Mouse (Mus musculus) forebrain, embryonic 11.5 days (tissue): ENCODE results near the gene Olfr1124. TPM values are rescaled to one million over a fixed set of nuclear protein-coding genes. Genes with fewer than 3 reads are reported as not detected.
"Not testable (repeated sequence)": the region's sequence is repeated elsewhere in the genome, so short reads cannot be mapped to it uniquely, and the experiment has no call there.

Experiments used
- ATAC-seq: fragments of 200-750 bp; cut with Nextera tagmentation; replicated peaks from 2 replicates; pipeline ENCODE4 v1.8.0; 2017; ENCODE audit warnings: moderate TSS enrichment; ENCODE audit not compliant: low FRiP score
- DNase-seq: peaks from one replicate; pipeline ENCODE4 v3.0.0-alpha.2; 2017; ENCODE audit warnings: low spot score
- H3K27ac ChIP-seq: fragments of 300-500 bp; sonication (generic); 2 replicates; pipeline ENCODE4 v1.5.1; 2014; ENCODE audit warnings: low read depth, low read length
- H3K27me3 ChIP-seq: fragments of 300-500 bp; sonication (generic); 2 replicates; pipeline ENCODE4 v1.6.1; 2014; ENCODE audit warnings: mild to moderate bottlenecking, low read length, mixed read lengths; ENCODE audit not compliant: control insufficient read depth, insufficient read depth
- H3K36me3 ChIP-seq: fragments of 300-500 bp; sonication (generic); 2 replicates; pipeline ENCODE4 v1.6.1; 2014; ENCODE audit warnings: mild to moderate bottlenecking, low read length, moderate library complexity, mixed read lengths; ENCODE audit not compliant: control insufficient read depth, insufficient read depth
- H3K4me1 ChIP-seq: fragments of 300-500 bp; sonication (generic); replicated peaks from 2 replicates; pipeline ENCODE4 v1.6.1; 2014; ENCODE audit warnings: low read length, mixed read lengths; ENCODE audit not compliant: control insufficient read depth, insufficient read depth
- H3K4me2 ChIP-seq: fragments of 300-500 bp; sonication (generic); 2 replicates; pipeline ENCODE4 v1.6.1; 2014; ENCODE audit warnings: low read depth, mild to moderate bottlenecking, low read length, moderate library complexity, mixed read lengths; ENCODE audit not compliant: severe bottlenecking
- H3K4me3 ChIP-seq: fragments of 300-500 bp; sonication (generic); 2 replicates; pipeline ENCODE4 v1.5.1; 2014; ENCODE audit warnings: low read depth, low read length
- H3K9ac ChIP-seq: fragments of 300-500 bp; sonication (generic); 2 replicates; pipeline ENCODE4 v1.6.1; 2014; ENCODE audit warnings: low read length
- H3K9me3 ChIP-seq: fragments of 300-500 bp; sonication (generic); 2 replicates; pipeline ENCODE4 v1.6.1; 2016; ENCODE audit warnings: low read length, mixed read lengths; ENCODE audit not compliant: control insufficient read depth
- WGBS: fragments of 180-500 bp; shearing (Covaris S2); extraction: QIAGEN DNeasy Blood & Tissue Kit; methylation state at CpG from one replicate; pipeline ENCODE4 v1.1.7; 2014; 5-methylcytosine and 5-hydroxymethylcytosine counted together
- polyA plus RNA-seq: library from polyadenylated mRNA; unstranded; fragments of >200 nt; fragmentation: Nextera tagmentation; extraction: Ambion mirVana; gene quantifications from 2 replicates; pipeline ENCODE4 v1.2.1, GENCODE M21; 2014

The Olfr1124 gene
- polyA plus RNA-seq: 0.09 and 0.21 TPM in 2 replicates

DNA sequence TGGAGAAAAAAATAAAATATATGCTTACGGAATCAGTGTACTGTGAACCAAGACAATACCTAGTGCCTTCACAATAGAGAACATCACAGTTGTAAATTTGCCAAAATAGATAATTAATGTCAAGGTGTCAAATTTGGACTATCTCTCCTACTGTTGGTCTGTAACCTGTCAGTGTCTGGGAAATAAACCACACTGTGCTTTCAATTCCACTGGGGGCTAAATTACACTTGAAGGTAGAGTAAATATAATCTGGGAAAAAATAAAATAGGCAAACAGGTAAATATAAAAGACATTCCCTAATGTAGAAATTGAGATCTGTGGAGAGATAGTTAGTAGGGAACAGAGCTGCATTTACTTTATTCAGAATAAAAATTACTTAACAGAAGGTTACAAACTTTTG lies at the start of gene Olfr1124:
Gene Olfr1124, plus strand, starts transcription at position 301 of the 400 bp plus-strand sequence.
- Histone ChIP-seq H3K4me3 (no peak within 1 kb of the TSS), H3K9ac (no peak within 1 kb of the TSS), H3K27me3 (no peaks in the 10 kb centered on the region), H3K4me1 (no peaks in the 10 kb centered on the region), H3K4me2 (no peak within 1 kb of the TSS), H3K27ac (no peak within 1 kb of the TSS), H3K36me3 (no peaks in the 10 kb centered on the region), H3K9me3 (no peaks in the 10 kb centered on the region)
- ATAC-seq (no peak), DNase-seq (no peak)
- WGBS: 82% methylated on average over 1 of the region's 1 CpGs

GRCm38 (mm10) chr2:87383935-87384334 lies 46.1 kb upstream of the Olfr1124 start:
- Histone ChIP-seq H3K36me3 (no peaks in the 10 kb centered on the region), H3K4me2 (no peak overlapping the region), H3K4me1 (no peaks in the 10 kb centered on the region), H3K9me3 (no peaks in the 10 kb centered on the region), H3K9ac (no peak overlapping the region), H3K4me3 (no peak overlapping the region), H3K27ac (no peak overlapping the region), H3K27me3 (no peaks in the 10 kb centered on the region)
- ATAC-seq (no peak), DNase-seq (no peak)
- 85% methylated on average over 2 of the region's 2 CpGs for WGBS

DNA sequence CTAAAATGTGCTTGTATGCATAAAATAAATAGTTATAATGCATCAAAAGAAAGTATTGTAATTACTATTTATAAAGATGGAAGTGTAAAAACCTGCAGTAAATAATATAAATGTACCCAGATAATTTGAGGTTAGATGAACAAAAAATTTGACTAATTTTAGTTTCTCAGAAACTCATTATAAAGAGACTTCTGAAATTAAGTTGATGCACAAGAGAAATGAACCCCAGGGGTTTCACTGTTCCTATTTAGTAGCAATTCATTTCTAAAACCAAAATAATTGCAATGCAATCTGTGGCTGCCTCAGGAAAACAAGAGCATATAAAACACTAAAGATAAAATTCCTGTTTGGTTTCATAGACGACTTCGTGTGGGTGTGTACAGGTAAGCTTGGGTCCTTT lies 44.5 kb upstream of the Olfr1124 start, which contains the start of gene Olfr1122:
Gene Olfr1122, plus strand, starts transcription at position 301 of the 400 bp plus-strand sequence.
- Histone ChIP-seq H3K4me3 (no peak within 1 kb of the TSS), H3K4me2 (no peak within 1 kb of the TSS), H3K9me3 (no peaks in the 10 kb centered on the region), H3K27me3 (no peaks in the 10 kb centered on the region), H3K27ac (no peak within 1 kb of the TSS), H3K4me1 (no peaks in the 10 kb centered on the region), H3K9ac (no peak within 1 kb of the TSS), H3K36me3 (no peaks in the 10 kb centered on the region)
- ATAC-seq (no peak), DNase-seq (no peak)
- 86% methylated on average over 2 of the region's 2 CpGs for WGBS

- not testable (repeated sequence) for H3K27me3 ChIP-seq, H3K36me3 ChIP-seq, H3K9ac ChIP-seq, H3K27ac ChIP-seq, H3K4me2 ChIP-seq, DNase-seq, H3K4me1 ChIP-seq, H3K4me3 ChIP-seq, H3K9me3 ChIP-seq
- WGBS: 84% methylated on average over 4 of the region's 5 CpGs
- 0 out of 2 replicates have a peak, but pooled peaks have one; percentile 36 for ATAC-seq
Observed at GRCm38 (mm10) chr2:87393605-87394004, 36.5 kb upstream of the Olfr1124 start.

- DNase-seq, H3K36me3 ChIP-seq, H3K4me2 ChIP-seq, H3K4me3 ChIP-seq, H3K27me3 ChIP-seq, H3K9ac ChIP-seq, ATAC-seq, H3K4me1 ChIP-seq, H3K27ac ChIP-seq, H3K9me3 ChIP-seq: not testable (repeated sequence)
- WGBS: 86% methylated on average over 7 of the region's 7 CpGs
Observed at GRCm38 (mm10) chr2:87394686-87395085, 35.4 kb upstream of the Olfr1124 start.

GRCm38 (mm10) chr2:87416335-87416734 lies 13.7 kb upstream of the Olfr1124 start, which contains the start of gene Olfr1123:
Gene Olfr1123 (plus strand): TSS chr2:87416635.
- ATAC-seq: no peak
- H3K27me3 ChIP-seq: no peaks in the 10 kb centered on the region
- no peak within 1 kb of the TSS for H3K27ac ChIP-seq
- no peak within 1 kb of the TSS for H3K4me2 ChIP-seq
- no peaks in the 10 kb centered on the region for H3K9me3 ChIP-seq
- H3K4me3 ChIP-seq: no peak within 1 kb of the TSS
- H3K36me3 ChIP-seq: no peaks in the 10 kb centered on the region
- no peaks in the 10 kb centered on the region for H3K4me1 ChIP-seq
- no peak for DNase-seq
- no peak within 1 kb of the TSS for H3K9ac ChIP-seq
- 86% methylated on average over 1 of the region's 1 CpGs for WGBS

- Histone ChIP-seq H3K4me3 (no peak overlapping the region), H3K9ac (no peak overlapping the region), H3K9me3 (no peaks in the 10 kb centered on the region), H3K27ac (no peak overlapping the region), H3K4me1 (no peaks in the 10 kb centered on the region), H3K4me2 (no peak overlapping the region), H3K36me3 (no peaks in the 10 kb centered on the region), H3K27me3 (no peaks in the 10 kb centered on the region)
- WGBS: 94% methylated on average over 16 of the region's 16 CpGs
- ATAC-seq (no peak), DNase-seq (no peak)
Observed at GRCm38 (mm10) chr2:87437731-87438130, 7.7 kb downstream of the Olfr1124 start.

DNA sequence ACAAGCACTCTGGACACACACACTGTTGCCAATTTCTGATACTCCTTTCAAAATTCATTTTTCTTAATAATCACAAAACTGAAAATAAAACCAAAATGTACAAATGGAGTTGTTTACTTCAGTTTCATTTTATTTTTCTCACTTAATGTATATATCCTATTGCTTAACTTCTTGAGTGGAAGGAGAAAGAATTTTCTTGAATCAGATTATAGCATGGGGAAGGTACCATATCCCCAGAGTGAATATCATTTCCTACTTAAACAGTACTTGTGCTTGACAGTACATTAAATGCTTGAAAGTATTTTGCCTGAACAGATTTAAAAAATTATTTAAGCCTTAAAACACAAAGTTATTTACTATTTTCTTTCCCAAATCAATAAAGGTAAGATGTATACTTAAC lies 23.6 kb downstream of the Olfr1124 start, which contains the start of gene Olfr1126:
Gene Olfr1126, plus strand, starts transcription at position 301 of the 400 bp plus-strand sequence.
- H3K9ac ChIP-seq: no peak within 1 kb of the TSS
- no peak within 1 kb of the TSS for H3K27ac ChIP-seq
- no peaks in the 10 kb centered on the region for H3K4me1 ChIP-seq
- no peak within 1 kb of the TSS for H3K4me2 ChIP-seq
- no peaks in the 10 kb centered on the region for H3K27me3 ChIP-seq
- ATAC-seq (no peak), DNase-seq (no peak)
- H3K4me3 ChIP-seq: no peak within 1 kb of the TSS
- H3K36me3 ChIP-seq: no peaks in the 10 kb centered on the region
- no peaks in the 10 kb centered on the region for H3K9me3 ChIP-seq

DNA sequence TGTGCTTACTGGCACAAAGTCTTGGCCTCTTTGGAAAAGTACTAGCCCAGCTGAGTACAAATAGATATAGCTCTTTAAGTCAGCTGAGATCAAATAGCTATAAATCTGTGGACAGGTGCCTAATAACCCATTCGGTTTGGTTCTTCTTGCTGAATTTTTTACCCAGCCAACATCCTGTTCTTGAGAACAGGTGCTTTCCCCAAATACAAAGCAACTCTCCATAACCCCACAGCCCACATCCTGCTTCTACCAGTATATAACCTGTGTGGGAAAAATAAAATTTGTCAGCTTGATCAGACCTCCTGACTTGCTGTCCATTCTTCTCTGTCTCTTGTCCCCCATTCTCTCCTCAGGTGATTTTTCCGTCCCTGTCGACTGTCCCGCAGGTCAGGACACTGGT lies 31.7 kb downstream of the Olfr1124 start:
- no peak overlapping the region for H3K27ac ChIP-seq
- no peaks in the 10 kb centered on the region for H3K36me3 ChIP-seq
- ATAC-seq: no peak
- H3K4me3 ChIP-seq: no peak overlapping the region
- no peaks in the 10 kb centered on the region for H3K27me3 ChIP-seq
- 95% methylated on average over 4 of the region's 4 CpGs for WGBS
- no peaks in the 10 kb centered on the region for H3K4me1 ChIP-seq
- H3K4me2 ChIP-seq: no peak overlapping the region
- no peak overlapping the region for H3K9ac ChIP-seq
- no peaks in the 10 kb centered on the region for H3K9me3 ChIP-seq
- no peak for DNase-seq
